Mouse (Mus musculus) spleen, adult 2 months (tissue): ENCODE measurements around the gene Gm35315.

ENCODE experiments used
- CTCF ChIP-seq: fragments of 200-500 bp; IDR thresholded peaks from 2 replicates; pipeline ENCODE4 v1.5.1; 2011; ENCODE audit warnings: mild to moderate bottlenecking, inconsistent platforms; ENCODE audit not compliant: insufficient read depth, insufficient read length, insufficient replicate concordance; ENCODE audit errors: extremely low read depth
- POLR2A ChIP-seq: fragments of 200-500 bp; IDR thresholded peaks from 2 replicates; pipeline ENCODE4 v1.6.1; 2011; ENCODE audit warnings: low read depth, low read length, inconsistent platforms

DNA sequence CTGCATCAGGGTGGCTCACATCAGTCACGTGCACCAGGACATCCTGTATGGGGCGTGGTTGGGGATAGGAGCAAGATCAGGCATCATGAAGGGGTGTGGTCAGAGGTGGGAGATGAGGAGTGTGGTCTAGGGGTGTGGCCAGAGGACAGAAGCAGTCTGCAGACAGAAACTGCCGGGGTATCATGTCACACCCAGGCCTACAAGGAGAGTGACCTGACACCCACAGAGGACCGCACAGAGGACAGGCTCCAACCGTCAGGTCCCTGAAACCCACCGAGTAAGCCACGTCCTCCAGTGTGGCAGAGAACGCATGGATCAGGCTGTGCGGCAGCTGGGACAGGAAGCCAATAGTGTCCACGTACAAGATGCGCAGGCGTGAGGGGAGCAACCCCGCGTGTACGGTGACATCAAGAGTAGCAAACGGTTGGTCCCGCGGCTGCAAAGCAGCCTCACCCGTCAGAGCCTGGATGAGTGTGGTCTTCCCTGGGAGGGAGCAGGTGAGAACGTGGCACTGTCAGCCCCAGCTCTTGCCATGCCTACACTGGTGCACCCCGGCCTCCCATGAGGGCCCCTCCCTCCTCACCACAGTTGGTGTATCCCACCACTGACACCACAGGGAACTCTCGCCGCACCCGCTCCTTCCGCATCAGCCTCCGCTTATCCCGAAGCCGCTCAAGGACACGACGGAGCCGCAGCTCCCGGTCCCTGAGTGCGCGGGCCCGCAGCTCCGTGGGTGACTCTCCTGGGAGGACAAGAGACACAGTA, 10.6 kb upstream of the Gm35315 start:
- TF ChIP-seq POLR2A (no peak), CTCF (no peak)
